Comparison of ENCODE assay signal across 8 mouse cellular contexts in the genomic region with DNA sequence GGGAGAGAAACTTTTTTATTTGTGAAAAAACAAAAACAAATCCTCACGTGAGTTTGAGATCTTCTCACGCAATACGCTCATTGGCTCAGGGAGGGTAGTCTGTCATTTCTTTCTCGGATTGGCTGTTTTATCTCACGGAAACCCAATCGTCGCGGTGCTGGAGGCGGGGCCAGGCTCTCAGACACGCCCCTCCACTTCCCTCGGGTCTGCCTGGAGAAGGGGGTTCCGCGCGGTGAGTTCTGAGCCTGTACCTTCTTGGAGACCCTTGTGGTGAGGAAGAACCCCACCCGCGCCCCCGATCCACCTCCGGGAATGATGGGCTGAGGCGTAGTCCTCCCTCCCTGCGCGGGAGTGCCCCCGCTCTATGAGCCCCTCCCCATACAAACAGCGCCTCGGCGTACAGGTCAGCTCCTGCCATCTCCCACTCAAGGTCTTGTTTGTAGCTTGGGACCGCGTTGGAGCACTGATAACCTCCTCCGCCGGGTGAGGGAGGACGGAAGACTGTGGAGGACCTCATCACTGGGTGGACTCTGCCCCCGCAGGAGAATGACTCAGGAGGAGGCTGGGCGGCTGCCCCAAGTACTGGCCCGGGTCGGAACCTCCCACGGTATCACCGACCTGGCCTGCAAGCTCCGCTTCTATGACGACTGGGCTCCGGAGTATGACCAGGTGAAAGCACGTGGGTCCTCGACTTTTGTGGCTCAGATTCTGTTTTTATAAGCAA. TPM values are rescaled to one million over a fixed set of nuclear protein-coding genes. Genes with fewer than 3 reads are reported as not detected.
DNase-seq lines count a peak whose midpoint lies in the region; ATAC-seq and TF ChIP-seq lines count a peak whose summit lies in the region.

A gene (plus strand): TSS at position 190 of the 724 bp plus-strand sequence.

- peak; percentile 43; the same call in 1 of the 2 replicates for TF ChIP-seq POLR2A in CH12.LX (IDR thresholded peaks at IDR 0.05; ENCODE audit: low read depth, low read length)
- no peak for TF ChIP-seq POLR2A in testis, adult 2 months (IDR thresholded peaks at IDR 0.05; ENCODE audit: control insufficient read depth, low read depth, low read length)

- no peaks in the 10 kb centered on the region for H3K36me3 ChIP-seq in CH12.LX (replicated peaks in 1 of 2; ENCODE audit: control insufficient read depth in 1 of 2, insufficient read depth in 1 of 2, low read length in 1 of 2)
- no peaks in the 10 kb centered on the region for H3K36me3 ChIP-seq in forebrain, embryonic 12.5 days (replicated peaks)
- no peaks in the 10 kb centered on the region for H3K36me3 ChIP-seq in heart, postnatal 0 days (replicated peaks; ENCODE audit: control insufficient read depth, insufficient read depth, low read length)
- H3K36me3 ChIP-seq in liver, embryonic 16.5 days (ENCODE audit: control insufficient read depth, insufficient read depth), result peaks cover 4% of the 10 kb centered on the region; the same call in 1 of the 2 replicates
- no peaks in the 10 kb centered on the region for H3K36me3 ChIP-seq in neural tube, embryonic 13.5 days
- no peaks in the 10 kb centered on the region for H3K36me3 ChIP-seq in testis, adult 2 months (ENCODE audit: control insufficient read depth, insufficient read depth, low read length)

- under 1% methylated on average over 41 of the region's 41 CpGs for WGBS in forebrain, embryonic 12.5 days
- WGBS in heart, postnatal 0 days, result under 1% methylated on average over 41 of the region's 41 CpGs
- WGBS in liver, embryonic 16.5 days (ENCODE audit: insufficient replicate concordance), result under 1% methylated on average over 41 of the region's 41 CpGs
- WGBS in neural tube, embryonic 13.5 days, result under 1% methylated on average over 41 of the region's 41 CpGs

- H3K9ac ChIP-seq in CH12.LX (ENCODE audit: insufficient read depth, low read depth), result peak within 1 kb of the TSS; percentile 75
- H3K9ac ChIP-seq in forebrain, embryonic 12.5 days, result peak within 1 kb of the TSS; percentile 72
- H3K9ac ChIP-seq in heart, postnatal 0 days (replicated peaks; ENCODE audit: low read depth, low read length), result peak within 1 kb of the TSS; percentile 42
- peak within 1 kb of the TSS; percentile 91 for H3K9ac ChIP-seq in liver, embryonic 16.5 days (ENCODE audit: low read depth, low read length)
- H3K9ac ChIP-seq in neural tube, embryonic 13.5 days, result peak within 1 kb of the TSS; percentile 75

- H3K4me1 ChIP-seq in CH12.LX (ENCODE audit: control insufficient read depth in 1 of 2, insufficient read depth in 2 of 2), result peaks cover 5 to 28% of the 10 kb centered on the region in 2 experiments; a peak in 3 of 4 replicates
- peaks cover 6% of the 10 kb centered on the region for H3K4me1 ChIP-seq in forebrain, embryonic 12.5 days
- H3K4me1 ChIP-seq in heart, postnatal 0 days (ENCODE audit: control insufficient read depth, insufficient read depth), result no peaks in the 10 kb centered on the region
- peaks cover 17% of the 10 kb centered on the region for H3K4me1 ChIP-seq in liver, embryonic 16.5 days (ENCODE audit: control insufficient read depth, low read depth, low read length)
- H3K4me1 ChIP-seq in neural tube, embryonic 13.5 days (replicated peaks), result peaks cover 7% of the 10 kb centered on the region; the same call in 1 of the 2 replicates
- H3K4me1 ChIP-seq in testis, adult 2 months (ENCODE audit: control insufficient read depth, insufficient read depth, low read length), result peaks cover 16% of the 10 kb centered on the region

- H3K9me3 ChIP-seq in CH12.LX (replicated peaks; ENCODE audit: low read length), result peaks cover 28% of the 10 kb centered on the region
- no peaks in the 10 kb centered on the region for H3K9me3 ChIP-seq in forebrain, embryonic 12.5 days
- no peaks in the 10 kb centered on the region for H3K9me3 ChIP-seq in heart, postnatal 0 days (replicated peaks; ENCODE audit: control insufficient read depth, low read length)
- no peaks in the 10 kb centered on the region for H3K9me3 ChIP-seq in liver, embryonic 16.5 days (replicated peaks; ENCODE audit: control insufficient read depth, low read length)
- no peaks in the 10 kb centered on the region for H3K9me3 ChIP-seq in neural tube, embryonic 13.5 days

- DNase-seq in CH12.LX (ENCODE audit: extremely low read depth), result peak; percentile 67
- peak; percentile 88 for DNase-seq in c-Kit-positive CD71-positive TER-119-negative erythroid progenitor cells, embryonic 14.5 days (ENCODE audit: low read depth)
- DNase-seq in heart, postnatal 0 days (ENCODE audit: low spot score), result peak; percentile 92
- DNase-seq in kidney, postnatal 4 days, result peak; percentile 92 to 95

- no peak for TF ChIP-seq EP300 in CH12.LX (IDR thresholded peaks at IDR 0.05; ENCODE audit: low read length)
- TF ChIP-seq EP300 in heart, postnatal 0 days (IDR thresholded peaks at IDR 0.05; ENCODE audit: low read depth), result no peak

- in situ Hi-C loops in CH12.LX (cut with MboI; ENCODE audit: low pct_ligation_motif_present, low pct_unique_long_range_greater_than_20kb, low sequenced_read_pairs), result no loop called here

- H3K27ac ChIP-seq in CH12.LX (ENCODE audit: insufficient read depth, low read depth), result no peak within 1 kb of the TSS
- H3K27ac ChIP-seq in forebrain, embryonic 12.5 days, result peak within 1 kb of the TSS; percentile 50; the same call in 1 of the 2 replicates
- H3K27ac ChIP-seq in heart, postnatal 0 days (ENCODE audit: low read depth), result 0 out of 2 replicates have a peak within 1 kb of the TSS, but pooled peaks have one; percentile 33
- H3K27ac ChIP-seq in liver, embryonic 16.5 days (ENCODE audit: low read length), result peak within 1 kb of the TSS; percentile 98
- 0 out of 2 replicates have a peak within 1 kb of the TSS, but pooled peaks have one; percentile 13 for H3K27ac ChIP-seq in neural tube, embryonic 13.5 days (replicated peaks)
- peak within 1 kb of the TSS; percentile 56 for H3K27ac ChIP-seq in testis, adult 2 months (ENCODE audit: control insufficient read depth, insufficient read depth, low read depth, low read length)

- ATAC-seq in forebrain, embryonic 12.5 days (ENCODE audit: low FRiP score), result peak; percentile 98
- ATAC-seq in heart, postnatal 0 days (ENCODE audit: insufficient read depth, low read depth), result peak; percentile 93
- peak; percentile 97 for ATAC-seq in liver, embryonic 16.5 days (ENCODE audit: low read depth)
- ATAC-seq in neural tube, embryonic 13.5 days (ENCODE audit: low read depth), result peak; percentile 98

- no peaks in the 10 kb centered on the region for H3K79me2 ChIP-seq in CH12.LX (replicated peaks; ENCODE audit: control insufficient read depth, extremely low read depth, insufficient read depth, poor library complexity, severe bottlenecking)

- dilution Hi-C loops in CH12.LX (cut with MboI; ENCODE audit: extremely low pct_ligation_motif_present, extremely low pct_unique_long_range_greater_than_20kb, low sequenced_read_pairs), result no loop called here

- TF ChIP-seq RAD21 in CH12.LX (IDR thresholded peaks at IDR 0.05; ENCODE audit: low read depth, low read length), result no peak

- TF ChIP-seq CTCF in CH12.LX (conservative IDR thresholded peaks at IDR 0.05 in 1 of 2, IDR thresholded peaks at IDR 0.05 in 1 of 2; ENCODE audit: low read depth in 2 of 2, low read length in 2 of 2), result no peak
- TF ChIP-seq CTCF in heart, postnatal 0 days (IDR thresholded peaks at IDR 0.05; ENCODE audit: low read depth), result no peak
- no peak for TF ChIP-seq CTCF in testis, adult 2 months (IDR thresholded peaks at IDR 0.05; ENCODE audit: control insufficient read depth, insufficient read depth, insufficient replicate concordance, low read depth, low read length)

- H3K4me2 ChIP-seq in CH12.LX (ENCODE audit: insufficient read depth, low read depth, poor library complexity, severe bottlenecking), result peak within 1 kb of the TSS; percentile 68
- H3K4me2 ChIP-seq in forebrain, embryonic 12.5 days, result peak within 1 kb of the TSS; percentile 81
- H3K4me2 ChIP-seq in heart, postnatal 0 days (ENCODE audit: low read depth, low read length), result peak within 1 kb of the TSS; percentile 82
- H3K4me2 ChIP-seq in liver, embryonic 16.5 days (ENCODE audit: low read depth, low read length), result peak within 1 kb of the TSS; percentile 87
- peak within 1 kb of the TSS; percentile 95 for H3K4me2 ChIP-seq in neural tube, embryonic 13.5 days

- peaks cover 35% of the 10 kb centered on the region for H3K27me3 ChIP-seq in CH12.LX (replicated peaks)
- H3K27me3 ChIP-seq in forebrain, embryonic 12.5 days, result 0 out of 2 replicates have a peak, but pooled peaks cover 7% of the 10 kb centered on the region
- no peaks in the 10 kb centered on the region for H3K27me3 ChIP-seq in heart, postnatal 0 days (ENCODE audit: control insufficient read depth, insufficient read depth, low read length)
- peaks cover 6% of the 10 kb centered on the region; the same call in 1 of the 2 replicates for H3K27me3 ChIP-seq in liver, embryonic 16.5 days (ENCODE audit: control insufficient read depth, insufficient read depth, low read depth, low read length)
- H3K27me3 ChIP-seq in neural tube, embryonic 13.5 days, result 0 out of 2 replicates have a peak, but pooled peaks cover 3% of the 10 kb centered on the region
- H3K27me3 ChIP-seq in testis, adult 2 months (ENCODE audit: control insufficient read depth, insufficient read depth, low read length), result no peaks in the 10 kb centered on the region

- H3K4me3 ChIP-seq in CH12.LX (replicated peaks in 1 of 3; ENCODE audit: low read depth in 2 of 3, low read length in 2 of 3, poor library complexity in 1 of 3), result peak within 1 kb of the TSS; percentile 49 to 89 (median 71)
- peak within 1 kb of the TSS; percentile 69 for H3K4me3 ChIP-seq in forebrain, embryonic 12.5 days (replicated peaks)
- H3K4me3 ChIP-seq in heart, postnatal 0 days (ENCODE audit: low read depth, low read length), result peak within 1 kb of the TSS; percentile 58
- peak within 1 kb of the TSS; percentile 89 for H3K4me3 ChIP-seq in liver, embryonic 16.5 days (ENCODE audit: low read depth, low read length)
- H3K4me3 ChIP-seq in neural tube, embryonic 13.5 days, result peak within 1 kb of the TSS; percentile 58
- H3K4me3 ChIP-seq in testis, adult 2 months (ENCODE audit: control insufficient read depth, low read depth, low read length), result peak within 1 kb of the TSS; percentile 90

TF ChIP-seq in CH12.LX, 34 proteins besides CTCF, POLR2A, EP300 and RAD21 (continues in another document):
- TF ChIP-seq ZKSCAN1 (IDR thresholded peaks at IDR 0.05; ENCODE audit: borderline replicate concordance, low read depth, low read length), result no peak
- TF ChIP-seq BHLHE40 (IDR thresholded peaks at IDR 0.05; ENCODE audit: low read depth, low read length), result peak; percentile 92

RNA-seq across cellular contexts. Expression of the gene that starts here (rescaled TPM):
- total RNA-seq in CH12.LX (2012; rRNA removed), result 1.7 and 1.9 TPM in 2 replicates
- 0.93 and 1.3 TPM in 2 replicates for total RNA-seq in CH12.LX (2014; rRNA removed)
- 0.30 and 0.73 TPM in 2 replicates for polyA plus RNA-seq in CH12.LX (2012; ENCODE audit: insufficient read length, low read depth)
- 7.7 and 8.8 TPM in 2 replicates for polyA plus RNA-seq in forebrain, embryonic 12.5 days (2016; fragmentation: Nextera tagmentation; extraction: Ambion mirVana)
- 4.6 and 9.4 TPM in 2 replicates for total RNA-seq in heart, postnatal 0 days (2014; rRNA removed; ENCODE audit: low replicate concordance)
- 6.4 and 8.3 TPM in 2 replicates for polyA plus RNA-seq in heart, postnatal 0 days (2015; fragmentation: Nextera tagmentation; extraction: Ambion mirVana)
- 20.8 and 25.3 TPM in 2 replicates for polyA plus RNA-seq in liver, embryonic 16.5 days (2015; fragmentation: Nextera tagmentation; extraction: Ambion mirVana)
- 8.8 and 9.0 TPM in 2 replicates for polyA plus RNA-seq in neural tube, embryonic 13.5 days (2015; fragmentation: Nextera tagmentation; extraction: Ambion mirVana)
- polyA plus RNA-seq in testis, adult 2 months (2012; rRNA removed), result 6.3 and 6.9 TPM in 2 replicates
